Mouse (Mus musculus) thymus, adult 2 months (tissue): ENCODE measurements around the gene Coq8a.

Experiments used
- CTCF ChIP-seq: fragments of 200-500 bp; IDR thresholded peaks from 2 replicates; pipeline ENCODE4 v1.5.1; 2012; ENCODE audit warnings: mild to moderate bottlenecking, control low read depth, low read length, moderate library complexity, borderline replicate concordance; ENCODE audit not compliant: control insufficient read depth, poor library complexity, insufficient read depth; ENCODE audit errors: extremely low read depth
- POLR2A ChIP-seq: fragments of 200-500 bp; IDR thresholded peaks from 2 replicates; pipeline ENCODE4 v1.6.1; 2012; ENCODE audit warnings: mild to moderate bottlenecking, low read length, control low read depth, moderate library complexity; ENCODE audit not compliant: control insufficient read depth, poor library complexity, insufficient read depth; ENCODE audit errors: extremely low read depth

DNA sequence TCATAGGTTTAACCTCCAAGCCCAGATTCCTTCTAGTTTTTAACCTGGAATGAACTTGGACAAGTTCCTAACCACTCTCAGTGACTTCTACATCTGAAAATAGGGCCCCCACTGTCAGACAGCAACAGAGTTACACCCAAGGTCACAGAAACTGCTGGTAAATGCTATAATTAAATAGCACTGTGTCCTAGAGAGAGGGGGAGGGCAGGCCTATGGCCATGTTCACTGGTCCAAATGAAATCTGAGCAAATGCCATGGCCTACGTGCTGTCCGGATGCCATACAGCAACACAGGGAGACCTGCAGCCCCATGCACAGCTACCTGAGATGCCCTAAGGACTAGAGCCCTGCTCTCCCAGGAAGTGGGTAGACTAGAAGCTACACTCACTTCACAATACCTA lies 19.6 kb downstream of the Coq8a start:
- TF ChIP-seq CTCF: no peak
- TF ChIP-seq POLR2A: no peak
